9 mouse cellular contexts compared by ENCODE assay signal in genomic region chr2:33077252-33077651, GRCm38 (mm10). TPM values are rescaled to one million over a fixed set of nuclear protein-coding genes. Genes with fewer than 3 reads are reported as not detected.
DNase-seq lines count a peak whose midpoint lies in the region; ATAC-seq and TF ChIP-seq lines count a peak whose summit lies in the region.
"Had no signal": no experiment of that assay in that cellular context is flagged by ENCODE, and none has a peak within 500 bp of the region (broad histone marks: within the 10 kb centered on the region; RNA-seq: fewer than 3 reads in every experiment).

No protein-coding gene starts in this region.

- no peak overlapping the region for H3K4me2 ChIP-seq in hindbrain, embryonic 11.5 days (replicated peaks; ENCODE audit: low read depth, low read length)
- no peak overlapping the region for H3K4me2 ChIP-seq in hindbrain, embryonic 13.5 days
- H3K4me2 ChIP-seq in embryonic facial prominence, embryonic 11.5 days (ENCODE audit: low read depth, low read length): no peak overlapping the region
- no peak overlapping the region for H3K4me2 ChIP-seq in stomach, postnatal 0 days (replicated peaks; ENCODE audit: low read depth)

- TF ChIP-seq RAD21 in MEL (IDR thresholded peaks at IDR 0.05; ENCODE audit: low read depth, low read length): peak; percentile 69

- 36% methylated on average over 3 of the region's 3 CpGs for WGBS in hindbrain, embryonic 11.5 days
- WGBS in hindbrain, embryonic 13.5 days: 47% methylated on average over 3 of the region's 3 CpGs
- WGBS in embryonic facial prominence, embryonic 11.5 days: 32% methylated on average over 3 of the region's 3 CpGs
- WGBS in stomach, postnatal 0 days: 27% methylated on average over 3 of the region's 3 CpGs

- no peak for TF ChIP-seq POLR2A in MEL (IDR thresholded peaks at IDR 0.05; ENCODE audit: control insufficient read depth in 1 of 2, insufficient read depth in 1 of 2, low read depth in 1 of 2, low read length in 2 of 2, poor library complexity in 1 of 2)

- TF ChIP-seq EP300 in MEL (IDR thresholded peaks at IDR 0.05; ENCODE audit: low read depth in 1 of 2, low read length in 2 of 2): no peak
- no peak for TF ChIP-seq EP300 in stomach, postnatal 0 days (optimal IDR thresholded peaks at IDR 0.05)

- no peaks in the 10 kb centered on the region for H3K79me2 ChIP-seq in MEL (ENCODE audit: control insufficient read depth, insufficient read depth, low read length, poor library complexity)

- TF ChIP-seq CTCF in MEL (IDR thresholded peaks at IDR 0.05 in 2 of 3, conservative IDR thresholded peaks at IDR 0.05 in 1 of 3; ENCODE audit: control insufficient read depth in 1 of 3, insufficient read depth in 1 of 3, low read depth in 2 of 3, low read length in 3 of 3, poor library complexity in 1 of 3, severe bottlenecking in 1 of 3): peak; percentile 65 to 73 (median 65)
- TF ChIP-seq CTCF in stomach, postnatal 0 days (IDR thresholded peaks at IDR 0.05; ENCODE audit: low read depth): peak; percentile 72

- DNase-seq in hindbrain, embryonic 11.5 days (ENCODE audit: low spot score): peak; percentile 42
- DNase-seq in 3T3-L1 (ENCODE audit: low read depth, low spot score): peak; percentile 13
- DNase-seq in MEL (ENCODE audit: low read depth, low spot score): peak; percentile 49
- peak; percentile 43 for DNase-seq in embryonic facial prominence, embryonic 11.5 days (ENCODE audit: low spot score)
- DNase-seq in stomach, postnatal 0 days (ENCODE audit: low spot score): peak; percentile 48
- no peak for DNase-seq in gastrocnemius, postnatal 25 days
- no peak for DNase-seq in spleen, postnatal 36 days (ENCODE audit: low spot score in 2 of 2)

- H3K4me1 ChIP-seq in hindbrain, embryonic 11.5 days (replicated peaks; ENCODE audit: control insufficient read depth, insufficient read depth, low read length): no peaks in the 10 kb centered on the region
- H3K4me1 ChIP-seq in hindbrain, embryonic 13.5 days (replicated peaks): peaks cover 23% of the 10 kb centered on the region
- no peaks in the 10 kb centered on the region for H3K4me1 ChIP-seq in MEL (ENCODE audit: control insufficient read depth in 1 of 2, insufficient read depth in 2 of 2, low read length in 2 of 2)
- no peaks in the 10 kb centered on the region for H3K4me1 ChIP-seq in embryonic facial prominence, embryonic 11.5 days (ENCODE audit: control insufficient read depth, insufficient read depth, low read length)
- no peaks in the 10 kb centered on the region for H3K4me1 ChIP-seq in stomach, postnatal 0 days (replicated peaks; ENCODE audit: control insufficient read depth, insufficient read depth)
- H3K4me1 ChIP-seq: megakaryocyte, embryonic 14.5 days had no signal

- no peaks in the 10 kb centered on the region for H3K27me3 ChIP-seq in hindbrain, embryonic 11.5 days (ENCODE audit: control insufficient read depth, insufficient read depth, low read length)
- H3K27me3 ChIP-seq in hindbrain, embryonic 13.5 days: no peaks in the 10 kb centered on the region
- H3K27me3 ChIP-seq in MEL (ENCODE audit: control insufficient read depth in 1 of 2, insufficient read depth in 2 of 2, low read length in 2 of 2): no peaks in the 10 kb centered on the region
- no peaks in the 10 kb centered on the region for H3K27me3 ChIP-seq in embryonic facial prominence, embryonic 11.5 days (ENCODE audit: control insufficient read depth, insufficient read depth, low read length)
- H3K27me3 ChIP-seq in stomach, postnatal 0 days (ENCODE audit: control insufficient read depth, insufficient read depth, low read length): no peaks in the 10 kb centered on the region

- H3K27ac ChIP-seq in hindbrain, embryonic 11.5 days (ENCODE audit: low read depth, low read length): no peak overlapping the region
- H3K27ac ChIP-seq in hindbrain, embryonic 13.5 days: no peak overlapping the region
- H3K27ac ChIP-seq in MEL (ENCODE audit: control insufficient read depth, low read depth, low read length): no peak overlapping the region
- no peak overlapping the region for H3K27ac ChIP-seq in embryonic facial prominence, embryonic 11.5 days (replicated peaks; ENCODE audit: low read depth, low read length)
- H3K27ac ChIP-seq in stomach, postnatal 0 days (replicated peaks): no peak overlapping the region

- H3K9me3 ChIP-seq in hindbrain, embryonic 11.5 days (ENCODE audit: control insufficient read depth, low read length): no peaks in the 10 kb centered on the region
- no peaks in the 10 kb centered on the region for H3K9me3 ChIP-seq in hindbrain, embryonic 13.5 days
- no peaks in the 10 kb centered on the region for H3K9me3 ChIP-seq in MEL (replicated peaks; ENCODE audit: insufficient read depth, low read length)
- H3K9me3 ChIP-seq in embryonic facial prominence, embryonic 11.5 days (replicated peaks; ENCODE audit: control insufficient read depth, low read length): no peaks in the 10 kb centered on the region
- H3K9me3 ChIP-seq in stomach, postnatal 0 days (ENCODE audit: control insufficient read depth, low read length): no peaks in the 10 kb centered on the region

- no peak overlapping the region for H3K4me3 ChIP-seq in hindbrain, embryonic 11.5 days (ENCODE audit: low read depth, low read length)
- no peak overlapping the region for H3K4me3 ChIP-seq in hindbrain, embryonic 13.5 days
- H3K4me3 ChIP-seq in MEL (ENCODE audit: control insufficient read depth in 1 of 2, insufficient read depth in 1 of 2, low read depth in 2 of 2, low read length in 2 of 2): no peak overlapping the region
- no peak overlapping the region for H3K4me3 ChIP-seq in embryonic facial prominence, embryonic 11.5 days (ENCODE audit: low read depth, low read length)
- H3K4me3 ChIP-seq in stomach, postnatal 0 days (ENCODE audit: low read depth, low read length): no peak overlapping the region
- H3K4me3 ChIP-seq: megakaryocyte, embryonic 14.5 days had no signal

- H3K36me3 ChIP-seq in hindbrain, embryonic 11.5 days (ENCODE audit: control insufficient read depth, insufficient read depth, low read length): no peaks in the 10 kb centered on the region
- no peaks in the 10 kb centered on the region for H3K36me3 ChIP-seq in hindbrain, embryonic 13.5 days
- no peaks in the 10 kb centered on the region for H3K36me3 ChIP-seq in MEL (ENCODE audit: control insufficient read depth in 1 of 2, insufficient read depth in 2 of 2, low read length in 2 of 2)
- H3K36me3 ChIP-seq in embryonic facial prominence, embryonic 11.5 days (replicated peaks; ENCODE audit: control insufficient read depth, insufficient read depth, low read depth, low read length): no peaks in the 10 kb centered on the region
- H3K36me3 ChIP-seq in stomach, postnatal 0 days (ENCODE audit: control insufficient read depth, insufficient read depth, low read length): no peaks in the 10 kb centered on the region

- ATAC-seq in hindbrain, embryonic 11.5 days (ENCODE audit: low FRiP score): no peak
- ATAC-seq in hindbrain, embryonic 13.5 days (ENCODE audit: low FRiP score): no peak
- no peak for ATAC-seq in embryonic facial prominence, embryonic 11.5 days (replicated peaks; ENCODE audit: insufficient number of reproducible peaks, low FRiP score, low TSS enrichment, low read depth)
- ATAC-seq in stomach, postnatal 0 days (ENCODE audit: low FRiP score, low TSS enrichment): no peak

- no peak overlapping the region for H3K9ac ChIP-seq in hindbrain, embryonic 11.5 days (ENCODE audit: low read depth, low read length)
- no peak overlapping the region for H3K9ac ChIP-seq in hindbrain, embryonic 13.5 days
- H3K9ac ChIP-seq in MEL (ENCODE audit: control insufficient read depth, low read depth, low read length, poor library complexity, severe bottlenecking): no peak overlapping the region
- no peak overlapping the region for H3K9ac ChIP-seq in embryonic facial prominence, embryonic 11.5 days (replicated peaks; ENCODE audit: low read length)
- H3K9ac ChIP-seq in stomach, postnatal 0 days (ENCODE audit: low read length): no peak overlapping the region

TF ChIP-seq in MEL, 35 proteins besides CTCF, POLR2A, EP300 and RAD21:
- no peak for TF ChIP-seq MYB (IDR thresholded peaks at IDR 0.05; ENCODE audit: low read depth, low read length)
- peak; percentile 48; the same call in 1 of the 2 replicates for TF ChIP-seq ZC3H11A (IDR thresholded peaks at IDR 0.05; ENCODE audit: low read depth, low read length)
- peak; percentile 57 for TF ChIP-seq SMC3 (IDR thresholded peaks at IDR 0.05; ENCODE audit: low read depth, low read length)

RNA-seq across cellular contexts. Expression of gene Garnl3, which starts 54.2 kb away (rescaled TPM):
- 14.3 and 18.5 TPM in 2 replicates for polyA plus RNA-seq in hindbrain, embryonic 11.5 days (2014; fragmentation: Nextera tagmentation; extraction: Ambion mirVana)
- 36.6 and 39.4 TPM in 2 replicates for polyA plus RNA-seq in hindbrain, embryonic 13.5 days (2015; fragmentation: Nextera tagmentation; extraction: Ambion mirVana)
- total RNA-seq in MEL (2012; rRNA removed): 0.92 and 1.5 TPM in 2 replicates
- polyA plus RNA-seq in MEL (2012; ENCODE audit: insufficient read depth in 1 of 2, insufficient read length in 2 of 2, low read depth in 1 of 2, low replicate concordance in 2 of 2, missing spikeins in 1 of 2): 1 to 10 TPM in 1 of 2 experiments, not detected in 1; 2.3 TPM
- polyA plus RNA-seq in embryonic facial prominence, embryonic 11.5 days (2014; fragmentation: Nextera tagmentation; extraction: Ambion mirVana): 9.0 and 10.8 TPM in 2 replicates
- 5.6 and 6.7 TPM in 2 replicates for polyA plus RNA-seq in stomach, postnatal 0 days (2015; fragmentation: Nextera tagmentation; extraction: Ambion mirVana)
- 1 to 10 TPM in 1 of 2 experiments, under 1 TPM in 1; 0.49 to 1.7 TPM for total RNA-seq in gastrocnemius, postnatal 25 days (2021)

Comparison
In these comparisons a context has a peak if more than half of its experiments do, and no peak if none do; other contexts are left out.
1. DNase-seq: peak in hindbrain, embryonic 11.5 days (single experiment), 3T3-L1 (single experiment), MEL (single experiment), embryonic facial prominence, embryonic 11.5 days (single experiment) and stomach, postnatal 0 days (single experiment); none in gastrocnemius, postnatal 25 days (single experiment) and spleen, postnatal 36 days (0 of 2).